Mouse (Mus musculus): ENCODE results near the gene Tmem213.

GRCm38 (mm10) chr6:38110859-38111258 lies 1.8 kb downstream of the Tmem213 start:
- TF ChIP-seq CTCF (IDR thresholded peaks at IDR 0.05; ENCODE audit: extremely low read depth, insufficient read depth, low read length): no peak
- TF ChIP-seq POLR2A (IDR thresholded peaks at IDR 0.05; ENCODE audit: extremely low read depth, insufficient read depth, low read length): no peak
